Mouse (Mus musculus) gastrocnemius, postnatal 10 days (tissue): ENCODE results near the gene Gm49336. TPM values are rescaled to one million over a fixed set of nuclear protein-coding genes. Genes with fewer than 3 reads are reported as not detected.

ENCODE experiments used
- microRNA-seq, 2 experiments: library from miRNA; unstranded; fragments of <30 nt; microRNA quantifications; one replicate each; pipeline ENCODE4 v1.2.0; 2021
- total RNA-seq, 2 experiments: library from RNA; stranded (reverse); gene quantifications; 2 replicates each; pipeline ENCODE4 v1.2.3; 2021

Gm49336 gene
- total RNA-seq, 2 experiments from 2014 or later = 34.5 to 39.5 TPM

Small RNA genes lying within 50 kb of the gene (microRNA-seq; reads per million reads assigned to microRNA genes)
- gene Mir719 = 0 reads per million in 2 experiments

Other genes with a start within 250 kb of the Gm49336 start
- gene Atp8a2, start 54.3 kb downstream of the Gm49336 start, total RNA-seq = 1 to 10 TPM; 1.4 to 1.6 TPM
- not detected for gene Nupl1, start 76 bp downstream of the Gm49336 start, total RNA-seq
- 10 to 100 TPM; 28.1 to 29.9 TPM for gene Mtmr6, start 13.7 kb upstream of the Gm49336 start, total RNA-seq
- under 1 TPM; 0.21 to 0.25 TPM for gene Amer2, start 121.8 kb upstream of the Gm49336 start, total RNA-seq